Mouse (Mus musculus): ENCODE data around the gene Asns.

The Asns gene

GRCm38 (mm10) chr6:7692884-7693585, at the start of gene Asns:
Gene Asns (minus strand): TSS chr6:7693254.
- DNase-seq = peak; percentile 91 to 93

GRCm38 (mm10) chr6:7741721-7742120, 48.7 kb upstream of the Asns start:
- peak; percentile 6 to 9 for DNase-seq

- no peak for DNase-seq
These were observed 44.8 kb upstream of the Asns start for GRCm38 (mm10) chr6:7737842-7738241.

GRCm38 (mm10) chr6:7732754-7733708, 40.0 kb upstream of the Asns start:
- peak; percentile 90 to 94 for DNase-seq

GRCm38 (mm10) chr6:7732097-7732496, 39.0 kb upstream of the Asns start:
- DNase-seq = no peak

- no peak for DNase-seq
These were observed 36.1 kb upstream of the Asns start for GRCm38 (mm10) chr6:7729128-7729527.

GRCm38 (mm10) chr6:7728241-7728640, 35.2 kb upstream of the Asns start:
- DNase-seq = no peak

GRCm38 (mm10) chr6:7716236-7716635, 23.2 kb upstream of the Asns start:
- no peak for DNase-seq

GRCm38 (mm10) chr6:7714230-7714629, 21.2 kb upstream of the Asns start:
- DNase-seq = no peak

GRCm38 (mm10) chr6:7711837-7712330, 18.8 kb upstream of the Asns start:
- DNase-seq = no peak

- no peak for DNase-seq
These were observed 15.2 kb upstream of the Asns start for GRCm38 (mm10) chr6:7708246-7708645.

GRCm38 (mm10) chr6:7706796-7707195, 13.7 kb upstream of the Asns start:
- no peak for DNase-seq

- no peak for DNase-seq
These were observed 5.1 kb upstream of the Asns start for GRCm38 (mm10) chr6:7697999-7698699.

- no peak for DNase-seq
These were observed 4.1 kb upstream of the Asns start for GRCm38 (mm10) chr6:7697077-7697643.

- DNase-seq = no peak
These were observed 3.6 kb upstream of the Asns start for GRCm38 (mm10) chr6:7696641-7697040.

GRCm38 (mm10) chr6:7695901-7696300, 2.8 kb upstream of the Asns start:
- no peak for DNase-seq

- peak; percentile 37 to 47 for DNase-seq
These were observed 612 bp upstream of the Asns start for GRCm38 (mm10) chr6:7693666-7694065.

- DNase-seq = peak in 1 of 2 experiments; percentile 50
These were observed 603 bp downstream of the Asns start for GRCm38 (mm10) chr6:7692451-7692850.

GRCm38 (mm10) chr6:7692037-7692436, 1.0 kb downstream of the Asns start:
- peak in 1 of 2 experiments; percentile 10 for DNase-seq

GRCm38 (mm10) chr6:7690456-7690855, 2.6 kb downstream of the Asns start:
- no peak for DNase-seq

- DNase-seq = no peak
These were observed 3.9 kb downstream of the Asns start for GRCm38 (mm10) chr6:7689180-7689579.

- DNase-seq = no peak
These were observed 7.0 kb downstream of the Asns start for GRCm38 (mm10) chr6:7686047-7686446.

Measured in cerebellum, postnatal 14 days (tissue).